Mouse (Mus musculus) cerebellum, postnatal 14 days (tissue): Measurements from ENCODE around the gene Slc5a5.

Source experiments
- DNase-seq, 2 experiments: peaks; one replicate each; pipeline ENCODE4 v3.0.0; 2021; ENCODE audit warnings: mixed read lengths in 2 of 2

Slc5a5 gene

DNA sequence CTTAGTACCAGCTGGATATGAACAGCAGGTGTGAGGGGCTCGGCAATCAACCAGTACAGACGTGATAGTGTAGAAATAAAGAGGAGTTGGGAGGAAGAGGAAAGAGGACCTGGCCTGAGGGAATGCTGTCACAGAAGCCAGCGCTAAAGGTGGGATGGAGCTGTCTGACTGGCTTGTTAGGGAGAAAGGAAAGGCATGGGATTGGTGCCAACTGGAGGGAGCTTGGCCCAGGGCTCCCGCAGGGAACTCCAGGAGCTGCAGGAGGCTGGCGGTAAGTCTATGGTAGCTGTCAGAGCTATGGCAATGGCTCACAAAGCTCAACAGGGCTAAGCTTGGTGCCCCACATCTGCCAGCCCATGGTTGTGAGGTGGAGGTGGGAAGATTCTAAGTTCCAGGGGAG lies 9.7 kb upstream of the Slc5a5 start:
- peak in 1 of 2 experiments; percentile 27 for DNase-seq

DNA sequence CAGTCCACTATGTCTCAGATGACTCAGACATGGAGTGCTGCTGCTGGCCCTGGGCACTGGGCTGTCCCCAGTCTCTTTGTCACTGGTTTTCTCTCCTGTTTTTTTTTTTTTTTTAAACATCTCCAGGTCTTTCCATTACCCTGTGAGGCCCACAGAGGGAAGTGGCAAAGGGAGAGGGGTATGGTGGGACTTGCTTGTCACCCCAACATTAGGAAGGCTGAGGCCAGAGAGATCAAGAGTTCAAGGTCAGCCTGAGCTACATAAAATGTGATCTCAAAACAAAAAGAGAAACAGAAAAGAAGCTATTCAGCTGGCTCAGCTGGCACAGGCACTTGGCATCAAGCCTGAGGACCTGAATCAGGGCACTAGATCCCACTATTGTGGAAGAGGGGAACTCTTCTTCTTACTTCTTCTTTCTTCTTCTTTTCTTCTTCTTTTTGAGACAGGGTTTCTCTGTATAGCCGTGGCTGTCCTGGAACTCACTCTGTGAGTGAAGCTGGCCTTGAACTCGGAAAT lies 8.4 kb upstream of the Slc5a5 start:
- peak in 1 of 2 experiments; percentile 20 for DNase-seq

DNA sequence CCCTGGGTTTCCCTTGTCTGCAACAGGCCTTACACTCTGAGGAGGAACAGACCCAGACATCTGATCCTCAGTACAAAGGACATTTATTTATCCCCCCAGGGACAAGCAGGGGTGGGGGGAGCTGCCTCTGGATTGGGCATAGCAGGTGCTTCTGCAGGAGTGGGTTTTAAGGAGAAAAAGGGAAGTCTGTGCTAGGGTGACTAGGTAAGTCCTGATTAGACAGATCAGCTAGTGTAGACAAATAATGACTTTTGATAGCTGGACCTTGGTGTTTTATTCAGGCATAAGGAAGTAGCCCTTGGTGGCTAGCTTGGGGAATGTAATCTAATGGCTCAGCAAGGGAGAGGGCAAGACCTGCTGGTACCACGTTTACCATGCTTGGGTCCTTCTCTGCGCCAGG lies 6.7 kb upstream of the Slc5a5 start:
- DNase-seq: no peak

DNA sequence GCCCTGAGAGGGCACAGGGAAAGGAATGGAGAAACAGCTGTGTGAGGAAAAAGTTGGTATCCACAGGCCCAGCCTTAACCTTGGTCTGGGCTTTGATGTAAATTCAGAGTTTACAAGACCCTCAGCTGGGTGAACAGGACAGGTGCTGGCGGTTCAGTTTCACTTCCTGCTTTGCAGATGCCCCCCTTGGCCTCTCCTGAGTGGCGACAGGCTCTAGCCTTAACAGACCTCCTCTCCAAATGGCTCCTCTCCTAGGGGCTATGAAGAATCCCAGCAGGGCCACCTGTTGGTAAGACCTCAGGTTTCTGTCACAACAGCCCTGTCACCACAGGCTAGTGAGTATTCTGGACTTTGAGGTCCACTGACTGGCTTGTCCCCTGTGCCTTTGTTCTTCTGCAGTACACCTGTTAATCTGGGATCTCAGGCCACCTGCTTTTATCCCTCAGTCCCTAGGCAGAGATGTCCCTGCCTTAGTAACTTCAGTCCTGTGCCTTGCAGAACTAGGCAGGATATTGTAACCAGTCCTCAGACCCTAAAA lies 6.2 kb upstream of the Slc5a5 start:
- peak in 1 of 2 experiments; percentile 37 for DNase-seq

DNA sequence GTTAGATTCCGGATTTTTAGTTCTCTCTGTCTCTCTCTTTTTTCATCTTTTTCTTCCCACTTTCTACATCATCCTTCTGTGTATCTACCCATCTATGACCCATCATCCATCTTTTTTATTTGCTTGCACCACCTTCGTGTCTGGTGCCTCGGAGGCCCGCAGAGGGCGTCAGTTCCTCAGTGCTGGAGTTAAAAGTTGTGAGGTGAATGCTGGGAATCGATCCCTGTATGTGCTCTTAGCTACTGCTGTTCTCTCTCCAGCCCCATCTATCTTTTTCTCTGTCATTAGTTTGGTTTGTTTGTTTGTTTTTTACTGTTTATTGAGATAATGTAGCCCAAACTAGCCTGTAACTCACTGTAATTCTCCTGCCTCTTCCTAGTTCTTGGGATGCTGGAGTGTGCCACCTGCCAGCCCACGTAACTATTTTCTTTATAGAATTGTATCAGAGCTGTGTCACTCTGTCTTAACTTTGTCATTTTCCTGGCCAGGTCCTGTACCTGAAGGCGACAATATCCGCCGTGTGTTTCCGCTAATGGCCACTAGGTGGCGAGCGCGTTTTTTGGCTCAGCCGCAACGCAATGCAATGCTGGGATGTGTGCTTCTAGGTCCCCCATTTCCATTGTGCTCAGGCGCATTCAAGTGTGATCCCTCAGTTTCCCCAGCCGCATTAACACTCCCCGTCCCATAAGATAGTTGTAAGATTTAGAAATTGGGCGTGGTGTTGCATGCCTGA lies 5.3 kb upstream of the Slc5a5 start:
- peak; percentile 95 to 96 for DNase-seq

DNA sequence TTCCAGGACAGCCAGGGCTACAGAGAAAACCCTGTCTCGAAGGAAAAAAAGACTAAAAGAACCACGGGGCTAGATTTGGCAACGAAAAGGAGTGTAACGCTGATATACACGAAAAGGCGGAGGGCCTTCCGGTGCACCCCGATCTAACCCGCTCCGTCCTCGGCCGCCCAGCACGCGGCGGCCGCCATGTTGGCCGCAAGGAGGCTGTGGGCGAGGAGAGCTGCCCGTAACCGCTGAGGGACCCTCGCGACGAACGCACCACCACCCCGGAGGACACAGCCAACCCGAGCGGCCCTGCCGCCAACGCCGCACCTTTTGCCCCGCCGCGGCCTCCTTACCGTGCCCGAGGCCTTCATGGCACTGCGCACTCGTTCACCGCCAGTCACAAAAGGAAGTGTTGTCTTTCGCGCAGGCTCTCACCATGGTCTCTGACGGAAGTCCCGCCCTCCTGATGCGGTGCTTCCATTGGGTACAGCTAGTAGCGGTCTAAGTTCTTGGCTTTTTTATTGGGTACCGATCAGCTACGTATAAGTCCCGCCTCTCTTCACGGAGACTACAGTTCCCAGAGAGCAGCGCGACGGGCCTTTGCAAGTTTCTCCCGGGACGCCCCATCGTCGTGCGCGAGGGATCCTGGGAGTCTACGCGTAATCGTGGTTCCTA lies 4.6 kb upstream of the Slc5a5 start, which contains the start of gene Rpl18a:
TSS of gene Rpl18a (minus strand) at position 392 of the 660 bp plus-strand sequence.
- peak; percentile 92 to 94 for DNase-seq

DNA sequence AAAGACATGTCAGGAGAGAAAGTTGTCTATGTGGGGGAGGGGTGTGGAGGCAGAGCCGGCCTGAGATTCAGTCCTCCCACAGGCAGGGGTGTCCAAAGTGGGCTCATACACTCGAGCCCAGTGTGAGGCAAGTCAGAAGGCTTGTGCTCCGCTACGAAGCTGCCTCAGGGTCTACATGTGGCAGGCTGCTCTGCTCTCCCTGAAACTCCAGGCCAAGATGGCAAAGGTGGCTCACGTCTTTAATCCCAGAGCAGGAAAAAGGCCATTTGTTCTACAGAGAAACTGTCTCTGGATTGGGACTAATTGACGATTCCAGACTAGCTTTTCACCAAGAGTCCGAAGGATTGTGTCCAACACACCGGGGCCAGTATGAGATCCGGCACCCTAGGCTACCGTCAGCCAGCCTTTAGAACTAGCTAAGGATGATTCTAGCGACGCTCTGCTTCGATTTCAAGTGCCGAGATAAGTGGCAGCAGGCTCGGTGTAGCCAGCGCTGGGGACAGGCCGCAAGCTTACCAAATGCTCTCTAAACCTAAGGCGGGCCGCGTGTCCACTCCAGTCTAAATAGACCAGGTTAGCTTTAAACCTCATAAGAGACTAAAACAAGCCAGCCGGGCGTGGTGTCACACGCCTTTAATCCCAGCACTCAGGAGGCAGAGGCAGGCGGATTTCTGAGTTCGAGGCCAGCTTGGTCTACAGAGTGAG lies 3.9 kb upstream of the Slc5a5 start:
- DNase-seq: peak in 1 of 2 experiments; percentile 25

DNA sequence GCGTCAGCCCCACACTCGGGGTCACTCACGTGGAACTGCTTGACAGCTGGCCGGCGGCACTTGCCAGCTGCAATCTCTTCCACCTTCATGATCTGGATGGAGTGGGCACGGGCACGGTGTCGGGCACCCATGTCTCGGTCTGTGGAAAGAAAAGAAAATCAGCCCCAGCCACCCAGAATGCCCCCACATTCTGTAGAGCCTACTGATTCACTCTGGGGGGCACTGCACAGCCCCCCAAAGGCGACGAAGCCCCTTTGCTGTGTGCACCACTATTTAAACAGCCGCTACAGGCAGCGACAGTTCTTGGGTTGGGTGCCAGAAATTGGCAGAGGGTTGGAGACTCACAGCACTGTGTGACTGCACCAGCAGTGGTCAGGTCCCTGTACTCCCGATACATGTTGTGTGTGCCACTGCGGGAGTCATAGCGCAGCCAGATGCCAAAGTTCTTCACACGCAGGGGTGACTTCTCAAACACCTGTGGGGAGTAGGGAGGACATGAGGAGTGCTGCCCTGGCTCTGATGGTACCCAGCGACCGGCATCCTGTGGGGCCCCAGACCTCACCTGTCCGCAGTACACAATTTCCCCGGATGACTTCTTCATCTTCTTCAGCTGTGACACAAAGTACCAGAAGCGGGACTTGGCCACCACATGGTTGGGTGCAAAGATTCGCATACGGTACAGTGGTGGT lies 3.2 kb upstream of the Slc5a5 start:
- peak in 1 of 2 experiments; percentile 24 for DNase-seq

DNA sequence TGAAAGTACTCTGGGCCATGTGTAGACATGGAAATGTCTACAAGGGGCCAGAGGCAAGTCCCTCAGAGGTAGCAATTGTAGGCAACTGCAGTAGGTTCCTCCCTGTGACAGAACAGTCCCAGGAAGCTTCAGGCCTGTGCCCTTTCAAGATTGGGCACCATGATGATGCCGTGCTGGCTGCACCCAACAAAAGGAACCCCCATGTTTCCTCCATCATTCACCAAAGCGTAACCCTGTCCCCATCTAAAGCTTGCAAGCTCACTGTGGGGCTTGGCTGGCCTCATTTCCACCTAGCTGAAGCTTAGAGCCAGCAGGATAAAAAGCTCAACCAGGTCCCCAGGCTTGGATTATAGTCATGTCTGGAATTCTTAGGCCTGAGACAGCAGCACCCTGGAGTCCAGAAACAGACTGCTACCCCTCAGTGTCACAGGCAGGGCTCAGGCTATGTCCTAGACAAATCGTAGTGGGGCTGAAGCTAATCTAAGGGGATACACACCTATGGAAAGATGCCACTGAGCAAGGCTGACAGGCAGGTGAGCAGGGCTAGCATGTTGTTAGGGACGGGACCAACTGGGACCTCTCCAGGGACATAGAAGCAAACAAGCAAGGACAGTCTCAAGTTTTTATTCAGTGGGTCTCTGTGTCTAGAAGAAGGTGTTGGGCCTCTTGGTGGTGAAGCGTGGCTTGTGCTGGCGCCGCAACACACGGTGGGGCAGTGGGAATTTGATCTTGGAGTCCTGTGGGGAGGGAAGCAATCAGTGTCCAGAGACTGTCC lies 2.4 kb upstream of the Slc5a5 start:
- no peak for DNase-seq

DNA sequence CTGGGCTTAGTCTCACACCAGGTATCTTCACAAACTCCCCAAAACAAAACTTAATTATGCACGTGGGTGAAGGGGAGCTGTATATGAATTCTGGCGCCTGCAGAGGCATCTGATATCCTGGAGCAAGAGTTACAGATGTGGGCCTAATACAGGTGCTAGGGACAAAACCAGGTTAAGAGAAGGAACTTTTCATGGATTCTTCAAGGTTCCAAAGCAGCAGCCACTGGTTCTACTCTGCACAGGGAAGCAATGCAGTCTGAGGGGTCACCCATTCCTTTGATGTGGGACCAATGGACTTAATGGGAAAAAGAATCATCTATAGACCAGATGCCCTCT lies 1.8 kb upstream of the Slc5a5 start:
- no peak for DNase-seq

DNA sequence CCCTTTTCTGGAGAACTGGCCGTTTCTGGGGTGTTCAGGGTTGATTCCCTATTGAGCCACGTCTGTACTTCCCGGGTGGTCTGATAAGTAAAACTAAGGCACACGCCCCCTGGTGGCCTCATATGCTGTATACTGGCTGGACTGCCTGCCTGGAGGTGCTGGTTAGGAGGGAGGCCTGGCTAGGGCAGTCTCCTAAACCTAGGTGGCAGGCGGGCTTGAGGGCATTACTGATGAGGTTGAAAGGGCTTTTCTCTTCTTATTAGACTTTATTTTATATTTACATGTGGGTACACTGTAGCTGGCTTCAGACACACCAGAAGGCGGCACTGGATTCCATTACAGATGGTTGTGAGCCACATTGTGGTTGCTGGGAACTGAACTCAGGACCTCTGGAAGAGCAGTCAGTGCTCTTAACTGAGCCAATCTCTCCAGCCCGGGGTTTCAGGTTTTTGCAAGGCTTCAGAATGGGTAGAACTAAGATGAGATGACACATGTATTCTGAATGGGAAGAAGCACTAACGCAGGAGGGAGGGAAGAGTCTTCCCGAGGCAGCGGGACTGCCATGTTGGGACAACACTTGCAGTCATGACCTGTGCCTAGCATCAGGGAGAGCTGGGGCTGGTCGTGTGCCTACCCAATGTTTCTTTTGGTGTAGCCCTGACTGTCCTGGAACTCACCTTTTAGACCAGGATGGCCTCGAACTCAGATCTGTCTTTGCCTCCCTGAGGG lies 1.3 kb upstream of the Slc5a5 start:
- peak; percentile 75 to 87 for DNase-seq

DNA sequence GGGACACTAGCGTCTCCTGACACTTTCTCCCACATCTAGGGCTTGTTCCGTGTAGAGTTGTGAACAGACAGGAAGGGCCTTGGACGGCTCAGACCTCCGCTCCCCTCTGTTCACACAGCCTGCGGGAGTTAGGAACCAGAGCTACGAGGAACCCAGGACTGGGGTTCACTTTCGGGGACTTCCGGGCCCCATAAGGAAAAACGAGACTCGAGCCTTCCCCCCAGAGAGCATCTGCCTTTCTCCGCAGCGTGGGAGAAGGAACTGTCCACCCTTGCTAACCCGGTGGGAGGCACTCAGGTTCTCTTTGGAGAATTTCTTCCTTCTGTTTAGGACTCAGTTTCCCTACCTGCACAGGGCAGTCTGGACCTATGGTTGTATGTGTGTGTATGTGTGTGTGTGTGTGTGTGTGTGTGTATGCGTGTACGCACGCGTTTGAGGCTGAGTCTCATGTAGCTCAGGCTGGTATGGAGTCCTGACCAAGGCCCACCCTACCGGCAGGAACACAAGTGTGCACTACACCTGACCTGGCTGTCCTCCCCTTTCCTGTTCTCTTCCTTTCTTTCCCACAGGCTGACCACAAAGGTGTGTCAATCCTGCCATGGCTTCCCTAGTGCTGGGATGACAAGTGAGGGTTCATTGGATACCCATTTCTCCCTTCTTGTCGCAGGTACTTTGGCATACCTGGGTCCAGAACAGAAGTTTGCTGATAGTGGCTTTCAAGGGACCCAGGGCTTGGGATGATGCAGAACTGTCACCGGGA lies 519 bp upstream of the Slc5a5 start:
- DNase-seq: peak in 1 of 2 experiments; percentile 14

DNA sequence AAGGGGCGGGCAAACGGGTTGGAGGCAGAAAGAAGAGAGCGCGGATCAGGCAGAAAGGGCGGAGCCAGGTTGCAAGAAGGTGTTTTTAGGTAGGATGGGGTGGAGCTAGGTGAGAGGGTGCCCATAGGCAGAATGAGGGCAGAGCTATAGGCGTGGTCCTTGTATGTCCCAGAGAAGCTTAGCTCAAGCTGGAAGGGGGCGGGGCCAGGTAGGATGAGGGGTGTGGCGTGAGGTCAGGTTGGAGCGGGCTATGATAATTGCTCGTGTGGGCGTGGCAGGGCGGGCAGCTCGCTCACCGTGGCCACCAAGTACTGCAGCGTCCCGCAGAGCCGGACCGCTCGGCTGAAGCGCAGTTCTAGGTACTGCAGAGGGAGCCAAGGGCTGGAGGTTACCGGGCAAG lies 1.2 kb downstream of the Slc5a5 start:
- peak in 1 of 2 experiments; percentile 37 for DNase-seq

DNA sequence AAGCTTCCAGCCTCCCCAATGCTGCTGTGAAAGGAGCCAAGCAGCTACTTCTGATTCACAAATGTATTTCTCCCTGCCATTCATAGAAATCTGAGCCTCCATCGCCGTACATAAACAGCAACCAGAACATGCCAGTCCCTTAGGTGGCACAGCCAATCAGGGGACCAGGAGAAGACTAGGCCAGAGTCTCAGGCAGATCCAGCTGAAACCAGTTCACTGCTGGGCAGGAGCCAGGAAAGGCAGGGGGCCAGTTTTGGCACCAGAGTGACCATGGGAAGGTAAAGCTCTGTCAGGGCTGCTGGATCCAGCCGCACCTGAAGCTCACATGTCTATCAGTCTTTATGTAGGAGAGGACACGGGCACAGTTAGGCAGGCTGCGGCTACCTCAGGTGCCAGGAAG lies 1.9 kb downstream of the Slc5a5 start:
- DNase-seq: no peak

DNA sequence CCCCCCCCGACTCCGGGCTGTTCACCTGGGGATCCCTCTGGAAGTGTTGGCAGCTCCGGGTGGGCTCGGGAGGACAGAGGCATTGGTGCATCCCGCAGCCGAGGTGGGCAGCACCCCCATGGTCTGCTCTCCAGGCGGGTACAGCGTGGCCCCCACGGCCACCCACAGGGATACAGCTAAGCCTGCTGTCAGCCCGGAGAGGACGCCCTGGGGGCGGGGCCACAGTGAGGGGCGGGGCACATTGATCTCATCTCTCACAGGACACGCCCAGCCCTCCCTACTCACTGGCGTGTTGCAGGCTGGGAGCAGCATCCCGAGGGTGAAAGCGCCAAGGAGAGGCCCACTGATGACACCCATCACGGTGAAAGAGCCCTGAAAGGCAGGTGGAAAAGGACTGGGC lies 4.9 kb downstream of the Slc5a5 start:
- DNase-seq: no peak

DNA sequence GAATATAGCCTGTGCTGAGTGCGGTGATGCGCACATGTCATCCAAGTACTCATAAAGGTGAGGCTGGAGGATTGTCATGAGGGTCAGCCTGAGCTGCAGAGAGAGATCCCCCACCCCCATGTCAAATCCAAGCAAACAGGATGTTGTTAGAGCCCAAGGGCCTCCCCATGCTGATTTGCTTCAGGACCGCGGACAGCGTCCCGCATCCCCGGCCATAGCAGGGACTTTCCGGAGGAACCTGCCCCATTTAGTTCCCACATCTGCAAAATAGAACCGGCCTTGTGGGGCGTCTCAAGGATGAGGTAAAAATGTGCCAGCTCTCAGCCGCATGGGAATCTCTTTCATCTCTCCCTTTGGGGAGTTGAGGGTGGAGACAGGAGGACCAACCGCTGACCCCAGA lies 6.9 kb downstream of the Slc5a5 start:
- DNase-seq: no peak

DNA sequence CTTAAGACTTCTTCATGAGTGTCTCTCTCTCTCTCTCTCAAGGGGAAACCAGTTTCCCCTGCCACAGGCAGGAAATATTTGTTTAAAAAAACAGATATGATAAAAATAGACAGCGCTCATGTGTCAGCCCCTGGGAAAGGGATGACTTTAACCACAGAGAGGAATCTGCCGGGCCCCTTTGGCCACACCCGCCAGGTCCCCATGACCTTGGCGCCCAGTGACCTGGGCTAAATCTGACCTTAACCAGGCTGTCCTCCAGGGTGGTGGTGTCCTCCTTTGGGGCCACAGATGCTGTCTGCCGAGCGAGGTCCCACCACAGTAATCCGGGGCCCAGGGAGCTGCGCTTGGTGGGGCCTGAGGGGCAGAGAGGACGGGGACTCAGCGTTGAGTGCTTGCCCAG lies 7.9 kb downstream of the Slc5a5 start:
- DNase-seq: no peak

DNA sequence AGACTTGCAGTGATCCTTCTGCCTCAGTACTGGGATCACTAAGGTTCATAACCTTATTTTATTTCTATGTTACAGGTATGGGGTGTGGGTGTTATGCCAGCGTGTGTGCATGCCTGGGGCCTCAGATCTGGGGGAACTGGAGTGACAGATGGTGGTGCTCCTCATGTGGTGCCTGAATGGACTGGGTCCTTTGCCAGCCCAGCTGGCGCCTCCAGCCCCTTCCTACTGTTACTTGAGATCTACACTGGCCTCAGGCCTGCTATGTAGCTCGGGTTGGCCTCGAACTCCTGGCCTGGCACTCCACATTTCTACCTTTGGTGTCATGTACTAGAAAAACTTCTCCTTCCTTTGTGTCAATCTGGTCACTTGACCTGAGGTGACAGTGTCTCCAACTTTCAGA lies 8.4 kb downstream of the Slc5a5 start:
- peak; percentile 69 to 70 for DNase-seq

DNA sequence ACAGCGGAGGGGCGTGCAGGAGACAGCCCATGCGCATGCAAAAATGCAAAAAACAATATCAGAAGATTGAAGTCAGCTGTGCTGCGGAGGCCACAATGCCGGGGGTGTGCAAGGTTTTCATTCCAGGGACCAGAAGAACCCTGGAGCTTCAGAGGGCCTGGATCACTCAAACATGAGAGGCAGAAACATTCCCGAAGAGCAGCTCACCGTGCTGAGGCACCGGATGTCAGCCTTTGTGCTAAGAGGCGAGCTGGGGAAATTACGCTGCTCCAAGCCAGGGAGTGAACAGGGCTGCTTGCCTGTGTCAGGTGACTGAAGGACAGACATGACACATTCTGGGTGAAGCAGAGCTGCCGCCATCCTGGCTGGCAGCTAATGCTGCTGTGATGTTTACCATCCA lies 12.0 kb downstream of the Slc5a5 start:
- peak in 1 of 2 experiments; percentile 62 for DNase-seq

DNA sequence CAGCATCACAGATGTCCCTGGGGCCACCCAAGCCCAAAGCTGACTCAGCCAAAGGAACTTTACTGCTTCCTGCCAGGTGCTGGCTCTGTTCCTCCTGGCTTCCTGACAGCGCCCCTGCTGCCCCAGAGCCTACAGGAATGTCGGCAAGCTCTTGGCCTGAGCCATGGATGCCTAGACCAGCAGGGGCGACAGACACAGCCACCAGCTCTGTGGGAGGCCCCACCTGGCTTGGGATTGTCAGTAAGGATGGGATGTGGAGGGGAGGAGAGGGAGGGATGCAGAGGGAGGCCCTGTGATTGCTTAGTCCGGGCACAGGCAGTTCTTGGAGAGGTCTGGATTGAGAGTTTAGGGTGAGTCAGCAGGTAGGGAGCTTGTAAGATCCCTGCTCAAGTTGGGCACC lies 12.4 kb downstream of the Slc5a5 start:
- peak; percentile 94 to 98 for DNase-seq
